Mouse (Mus musculus): ENCODE results near the gene Slc38a8.

Slc38a8 gene

DNA sequence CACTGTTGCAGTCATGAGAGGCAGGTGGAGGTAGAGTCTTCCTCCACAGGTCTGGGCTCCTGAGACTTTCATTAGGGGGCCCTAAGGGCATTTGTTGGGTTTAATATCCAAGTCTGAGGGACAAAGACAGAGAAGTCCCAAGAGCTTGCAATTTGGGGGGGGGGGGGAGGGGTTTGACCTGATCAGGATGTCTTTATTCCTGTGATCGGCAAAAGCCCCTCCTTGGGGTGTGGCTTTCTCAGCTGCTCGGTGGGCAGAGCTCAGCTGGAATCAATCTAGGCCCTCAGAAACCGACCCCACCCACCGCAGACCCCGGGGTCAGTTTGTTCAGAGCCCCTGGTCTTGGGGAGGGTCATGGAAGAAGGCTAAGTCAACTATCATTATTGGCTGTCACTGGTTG is at the start of gene Slc38a8:
Slc38a8 (minus strand) TSS at position 101 of the 400 bp plus-strand sequence.
- DNase-seq (ENCODE audit: low read depth, low spot score), result no peak

DNA sequence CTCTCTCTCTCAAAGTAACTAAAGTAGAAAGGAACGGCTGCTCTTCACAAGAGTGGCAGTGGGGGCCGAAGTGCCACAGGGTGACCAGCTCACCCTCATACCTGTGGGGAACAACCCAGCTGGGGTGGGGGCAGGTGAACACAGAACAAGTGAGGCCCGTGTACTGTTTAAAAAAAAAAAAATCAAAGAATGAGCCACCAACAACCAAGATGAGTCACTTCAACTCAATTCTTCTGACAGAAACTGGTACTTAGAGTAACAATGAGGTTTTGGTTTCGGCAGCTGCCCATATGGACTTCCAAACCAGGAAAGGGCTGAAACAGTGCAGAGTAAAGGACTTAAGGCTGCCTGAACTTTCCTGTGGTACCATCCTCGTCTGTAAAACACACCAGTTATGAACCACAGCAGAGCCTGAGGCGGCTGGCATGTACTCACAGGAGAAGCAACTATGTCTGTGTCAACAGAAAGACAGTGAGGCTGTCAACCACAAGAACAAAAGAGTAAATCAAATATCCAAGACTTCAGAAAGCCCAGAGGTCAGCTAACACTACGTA is 47.1 kb upstream of the Slc38a8 start:
- no peak for DNase-seq (ENCODE audit: low read depth, low spot score)

DNA sequence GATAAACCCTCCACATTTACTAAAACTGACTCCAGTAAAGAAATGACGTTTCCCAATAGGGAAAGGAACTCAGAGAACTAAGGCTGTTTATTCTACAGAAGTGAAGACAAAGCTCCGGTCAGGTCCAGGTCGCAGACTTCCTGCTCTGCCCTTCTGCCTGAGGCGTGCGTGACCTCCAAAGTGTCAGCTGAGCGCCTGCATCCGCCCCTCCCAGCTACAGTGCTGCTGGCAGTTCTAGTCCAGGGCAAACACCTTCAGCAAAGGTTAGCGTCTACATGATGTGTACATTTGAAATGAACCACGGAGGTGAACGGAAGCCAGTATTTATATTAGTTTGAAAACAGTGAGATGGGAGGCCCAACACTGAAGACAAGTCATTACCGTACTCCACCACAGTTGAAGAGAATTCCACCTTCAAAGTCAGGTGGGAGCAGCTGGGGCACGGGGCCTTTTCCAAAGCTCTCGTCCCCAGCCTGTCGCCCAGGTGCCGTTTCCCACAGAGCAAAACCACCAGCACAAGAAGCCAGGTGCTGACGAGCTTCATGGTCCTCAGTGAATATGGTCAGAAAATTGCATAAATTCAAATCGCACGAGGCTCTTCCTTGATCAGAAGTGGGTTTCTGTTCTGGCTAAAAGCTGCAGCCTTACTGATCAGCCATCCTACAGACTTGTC is 45.7 kb upstream of the Slc38a8 start:
- no peak for DNase-seq (ENCODE audit: low read depth, low spot score)

DNA sequence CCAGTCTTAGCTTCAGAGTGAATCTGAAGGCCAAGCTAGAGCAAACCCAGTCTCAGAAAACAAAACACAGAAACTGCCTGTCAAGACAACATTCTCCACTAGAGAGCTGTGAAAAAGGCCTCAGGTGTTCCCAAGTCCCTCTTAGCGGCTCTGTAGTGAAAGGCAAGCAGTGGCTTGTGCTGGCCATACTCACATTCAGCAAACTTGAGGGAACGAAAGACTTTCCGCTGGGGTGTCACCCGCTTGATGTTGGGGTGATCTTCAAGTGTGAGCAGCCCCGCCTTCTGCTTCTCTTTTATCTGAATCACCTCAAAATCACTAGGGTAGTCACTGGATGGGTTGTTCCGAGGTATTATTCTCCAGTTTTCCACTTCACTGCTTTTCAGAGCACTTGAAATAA is 44.3 kb upstream of the Slc38a8 start:
- DNase-seq (ENCODE audit: low read depth, low spot score), result no peak

DNA sequence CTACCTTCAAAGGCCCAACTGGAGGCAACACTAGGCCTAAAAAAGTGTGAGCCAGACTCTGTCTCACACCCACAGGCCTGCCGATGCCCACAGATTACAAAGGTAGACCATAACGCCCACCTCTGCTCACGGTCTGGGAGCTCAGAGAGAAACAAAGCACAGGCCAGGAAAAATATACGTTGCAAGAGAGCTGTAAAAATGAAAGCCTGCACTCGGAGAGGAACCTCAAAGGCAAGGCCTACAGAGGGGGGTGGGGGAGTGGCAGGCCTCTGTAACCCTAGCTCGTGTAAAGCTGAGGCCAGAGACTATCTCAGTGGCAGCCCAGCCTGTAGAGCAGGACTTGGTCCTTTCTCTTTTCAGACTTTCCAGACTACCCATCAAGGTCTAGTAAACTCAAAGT is 43.7 kb upstream of the Slc38a8 start:
- no peak for DNase-seq (ENCODE audit: low read depth, low spot score)

DNA sequence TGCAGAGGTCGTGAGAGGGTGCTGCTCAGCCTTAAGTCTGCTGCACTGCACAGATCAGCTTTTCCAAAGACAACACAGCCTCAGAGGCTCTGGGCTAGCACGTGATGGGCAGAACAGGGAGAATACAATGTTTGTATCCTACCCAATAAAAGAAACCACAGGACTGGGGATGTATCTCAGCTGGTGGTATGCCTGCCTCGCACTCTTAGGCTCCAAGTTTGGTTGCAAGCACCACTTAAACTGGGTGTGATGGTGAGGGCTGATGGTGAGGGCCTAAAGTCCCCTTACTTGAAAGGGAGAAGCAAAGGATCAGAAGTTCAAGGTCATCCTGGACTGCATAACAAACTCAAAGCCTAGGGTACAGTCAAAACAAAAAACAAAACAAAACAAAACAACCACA is 43.1 kb upstream of the Slc38a8 start:
- DNase-seq (ENCODE audit: low read depth, low spot score), result no peak

DNA sequence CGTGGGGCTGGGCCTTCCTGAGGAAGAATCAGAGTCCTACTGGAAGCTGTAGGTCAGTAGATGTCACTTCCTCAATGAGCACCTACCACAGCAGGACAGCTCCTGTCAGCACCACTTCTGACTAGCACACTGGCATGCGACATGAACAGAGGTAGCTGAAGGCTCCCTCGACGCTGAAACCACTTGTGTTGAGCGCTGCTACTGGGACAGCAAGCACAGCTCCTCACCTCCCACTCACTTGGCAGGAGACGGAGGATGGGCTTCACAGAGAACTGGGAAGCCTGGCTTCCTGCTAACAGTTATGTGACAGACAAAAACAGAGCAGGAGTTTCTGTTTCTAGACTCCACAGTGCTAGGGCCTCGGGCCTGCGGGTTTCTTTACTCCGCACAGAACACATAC is 30.5 kb upstream of the Slc38a8 start:
- DNase-seq (ENCODE audit: low read depth, low spot score), result no peak

DNA sequence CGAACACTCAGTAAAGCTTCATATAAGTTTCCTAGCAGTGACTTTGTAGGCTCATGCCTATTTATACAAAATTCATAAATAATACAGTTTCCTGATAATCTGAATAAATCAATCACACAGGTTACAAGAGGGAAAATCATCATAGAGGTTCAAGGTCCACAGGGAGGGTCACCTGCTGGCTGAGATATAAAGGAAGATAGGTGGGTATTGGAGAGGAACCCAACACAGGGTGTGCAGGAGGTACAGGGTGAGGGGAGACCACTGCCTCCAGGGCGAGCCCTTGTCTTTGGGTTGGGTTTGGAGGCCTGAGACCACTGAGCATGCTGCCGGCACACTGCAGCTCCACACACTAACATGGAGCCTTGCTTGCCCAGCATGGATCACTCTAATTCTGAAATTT is 29.9 kb upstream of the Slc38a8 start:
- no peak for DNase-seq (ENCODE audit: low read depth, low spot score)

DNA sequence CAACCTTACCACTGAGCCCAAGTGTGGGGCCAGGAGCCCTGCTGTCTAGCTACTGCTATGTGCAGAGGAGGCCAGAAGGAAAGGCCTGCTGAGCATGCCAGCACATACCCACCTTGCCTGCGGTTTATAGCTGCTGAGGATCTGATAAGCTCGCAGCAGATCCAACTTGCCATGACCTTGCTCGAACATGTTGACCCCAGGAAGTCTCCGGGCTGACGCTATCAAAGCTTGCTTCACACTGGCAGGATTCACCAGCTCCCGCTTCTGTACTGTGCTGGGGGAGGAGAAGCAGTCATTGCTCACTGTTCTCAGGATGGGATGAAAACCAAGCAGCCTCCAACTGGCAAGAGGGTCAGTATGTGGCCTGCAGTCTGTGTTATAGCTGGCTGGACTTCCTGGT is 29.4 kb upstream of the Slc38a8 start:
- DNase-seq (ENCODE audit: low read depth, low spot score), result no peak

DNA sequence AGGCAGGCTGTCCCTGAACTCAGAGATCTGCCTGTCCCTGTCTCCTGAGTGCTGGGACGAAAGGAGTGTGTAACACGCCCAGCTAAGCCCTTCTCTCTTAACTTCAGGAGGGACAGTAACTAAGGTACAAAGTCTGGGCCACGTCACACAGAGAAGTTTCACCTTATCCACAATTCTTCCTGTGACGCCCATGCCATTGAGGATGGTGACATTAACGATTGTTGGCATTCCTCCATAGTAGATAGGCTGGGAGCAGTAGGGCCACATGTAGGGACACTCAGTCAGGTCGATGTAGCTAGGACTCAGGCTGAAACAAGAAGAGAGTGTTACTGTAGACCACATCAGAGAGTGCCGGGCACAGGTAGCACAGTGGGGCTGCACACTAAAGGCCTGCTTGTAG is 27.3 kb upstream of the Slc38a8 start:
- no peak for DNase-seq (ENCODE audit: low read depth, low spot score)

DNA sequence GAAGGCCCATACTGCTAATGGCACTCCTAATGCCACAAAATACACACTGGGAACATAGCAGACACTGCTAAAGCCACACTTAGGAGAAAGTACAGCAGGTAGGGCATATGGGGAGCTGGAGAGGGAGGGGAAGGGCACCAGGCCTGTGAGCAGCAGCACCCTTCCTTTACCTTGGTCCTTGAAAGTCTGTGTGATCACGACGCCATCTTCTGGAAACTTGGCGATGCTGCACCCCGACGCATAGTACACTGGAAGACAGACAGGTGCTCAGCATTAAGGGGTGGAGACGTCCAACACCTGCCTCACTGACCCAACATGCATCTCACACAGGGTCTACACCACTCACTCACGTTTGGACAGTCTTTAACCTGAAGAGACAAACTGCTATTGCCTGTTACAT is 18.6 kb upstream of the Slc38a8 start:
- peak; percentile 52 for DNase-seq (ENCODE audit: low read depth, low spot score)

DNA sequence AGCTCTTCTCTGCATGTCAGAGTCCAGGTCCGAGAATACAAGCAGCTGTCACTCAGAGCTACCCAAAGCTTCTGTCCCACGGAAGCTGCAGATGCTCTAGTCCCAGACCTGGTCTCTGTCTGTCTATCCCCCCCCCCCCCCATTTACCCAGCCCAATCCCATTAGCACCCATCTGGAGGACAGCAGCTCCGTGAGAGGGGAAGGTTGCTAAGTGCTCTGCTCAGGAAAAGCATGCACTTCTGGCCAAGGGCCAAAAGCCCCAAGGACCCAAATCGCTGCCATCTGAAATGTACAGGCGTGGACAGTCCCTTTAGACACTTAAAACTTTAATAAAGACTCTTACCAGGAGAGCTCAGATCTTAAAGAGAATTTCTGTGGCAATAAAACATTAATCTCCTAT is 15.2 kb upstream of the Slc38a8 start:
- DNase-seq (ENCODE audit: low read depth, low spot score), result no peak

DNA sequence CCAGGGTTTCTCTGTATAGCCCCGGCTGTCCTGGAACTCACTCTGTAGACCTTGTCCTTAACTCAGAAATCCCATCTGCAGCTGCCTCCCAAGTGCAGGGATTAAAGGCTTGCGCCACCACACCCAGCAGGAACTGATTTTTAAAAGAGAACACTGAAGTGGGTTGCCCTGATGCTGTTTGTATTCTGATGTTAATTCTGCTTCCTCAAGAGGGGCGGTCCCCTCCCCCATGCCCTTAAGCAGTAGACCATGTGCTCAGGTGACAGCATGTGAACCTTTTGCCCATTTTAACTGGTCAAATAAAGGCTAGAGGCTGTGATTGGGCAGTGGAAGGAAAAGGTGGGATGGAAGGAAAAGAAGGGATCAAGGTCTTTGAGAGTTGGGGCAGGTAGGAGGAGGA is 14.3 kb upstream of the Slc38a8 start:
- peak; percentile 94 for DNase-seq (ENCODE audit: low read depth, low spot score)

DNA sequence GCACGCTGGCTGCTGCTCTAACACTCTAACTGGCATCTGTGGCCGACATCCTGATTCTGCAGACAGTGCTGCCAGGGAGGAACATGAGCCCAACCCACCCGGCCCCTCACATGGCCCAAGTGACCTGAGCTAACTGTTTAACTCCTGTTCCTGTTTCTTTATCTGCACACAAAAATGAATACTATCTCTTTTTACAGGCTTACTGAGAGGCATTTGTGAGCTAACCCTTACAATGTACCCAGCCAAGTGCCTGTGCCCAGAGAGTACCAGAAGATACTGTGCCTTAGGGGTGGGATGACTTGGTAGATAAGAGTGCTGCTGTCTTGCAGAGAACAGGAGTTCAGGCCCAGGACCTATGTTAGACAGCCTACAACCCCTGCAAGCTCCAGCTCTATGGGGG is 13.4 kb upstream of the Slc38a8 start:
- no peak for DNase-seq (ENCODE audit: low read depth, low spot score)

DNA sequence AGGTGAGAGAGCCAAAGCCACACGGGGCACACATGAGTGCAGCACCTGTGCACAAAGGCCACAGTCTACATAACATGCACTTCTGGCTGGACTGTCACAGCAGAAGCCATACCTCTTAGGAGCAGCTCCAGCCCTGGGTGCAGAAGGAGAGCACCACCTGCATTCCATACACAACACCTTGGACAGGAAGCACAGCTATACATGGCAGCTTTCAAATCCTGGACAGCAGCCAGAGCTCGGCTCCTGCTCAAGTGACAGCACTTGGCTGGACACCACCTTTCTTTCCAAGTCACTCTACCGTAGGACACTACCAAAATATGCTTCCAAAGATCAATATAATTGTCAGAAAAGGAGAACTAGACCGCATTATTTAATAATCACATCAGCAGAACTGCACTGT is 11.9 kb upstream of the Slc38a8 start:
- DNase-seq (ENCODE audit: low read depth, low spot score), result no peak

DNA sequence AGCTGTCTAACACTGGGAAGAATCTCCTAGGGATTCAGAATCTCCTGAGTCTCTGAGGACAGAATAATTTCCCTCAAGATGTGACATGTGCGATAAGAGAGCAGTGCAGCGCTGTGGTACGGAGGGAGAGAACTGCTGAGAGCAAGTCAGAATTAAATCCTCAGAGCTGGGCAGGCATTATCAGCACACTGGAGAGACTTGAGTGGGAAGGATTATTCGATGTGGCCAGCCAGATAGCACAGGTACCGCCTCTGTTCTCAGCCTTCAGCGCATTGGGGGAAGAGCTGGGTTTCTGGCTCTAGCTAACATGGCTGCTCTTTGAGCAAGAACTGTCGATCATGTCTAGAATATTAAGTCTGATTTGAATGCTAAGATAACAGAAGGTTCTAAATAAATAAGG is 10.2 kb upstream of the Slc38a8 start:
- DNase-seq (ENCODE audit: low read depth, low spot score), result no peak

DNA sequence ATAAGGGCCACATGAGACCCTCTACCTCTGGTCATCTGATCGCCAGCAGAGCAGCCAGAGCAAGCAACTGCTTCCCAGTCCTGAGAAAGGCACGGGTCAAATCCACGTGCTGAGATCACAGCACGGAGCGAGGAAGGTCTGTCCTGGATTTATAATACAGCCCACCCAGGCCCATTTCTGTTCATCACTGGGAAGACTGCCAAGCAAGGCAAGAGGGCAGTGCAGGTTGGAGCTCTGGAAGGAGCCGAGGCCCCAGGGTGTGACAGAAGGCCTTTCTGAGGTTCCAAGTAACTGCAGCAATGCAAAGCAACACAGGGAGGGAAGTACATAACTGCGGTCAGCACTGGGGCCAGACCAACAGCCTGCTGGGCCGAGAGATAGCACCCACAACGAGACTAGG is 9.0 kb upstream of the Slc38a8 start:
- no peak for DNase-seq (ENCODE audit: low read depth, low spot score)

DNA sequence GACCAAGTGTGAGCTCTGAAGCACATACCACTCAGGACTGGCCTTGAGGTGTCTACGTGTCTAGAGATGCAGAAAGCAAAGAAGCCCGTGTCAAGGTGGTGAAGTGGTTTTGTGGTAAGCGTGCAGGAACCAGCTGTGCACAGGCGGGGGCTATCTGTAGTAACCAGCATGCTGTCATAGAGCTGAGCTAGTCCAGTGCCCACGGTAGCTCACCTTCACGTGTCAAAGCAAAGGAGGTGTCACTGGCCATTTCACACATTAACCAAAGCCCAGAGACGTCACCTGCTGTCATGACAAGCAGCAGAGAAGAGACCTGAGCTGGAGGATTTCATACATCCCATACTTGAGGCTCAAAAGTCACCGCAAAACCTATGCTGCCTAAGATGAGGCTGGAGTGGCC is 4.6 kb upstream of the Slc38a8 start:
- DNase-seq (ENCODE audit: low read depth, low spot score), result no peak

DNA sequence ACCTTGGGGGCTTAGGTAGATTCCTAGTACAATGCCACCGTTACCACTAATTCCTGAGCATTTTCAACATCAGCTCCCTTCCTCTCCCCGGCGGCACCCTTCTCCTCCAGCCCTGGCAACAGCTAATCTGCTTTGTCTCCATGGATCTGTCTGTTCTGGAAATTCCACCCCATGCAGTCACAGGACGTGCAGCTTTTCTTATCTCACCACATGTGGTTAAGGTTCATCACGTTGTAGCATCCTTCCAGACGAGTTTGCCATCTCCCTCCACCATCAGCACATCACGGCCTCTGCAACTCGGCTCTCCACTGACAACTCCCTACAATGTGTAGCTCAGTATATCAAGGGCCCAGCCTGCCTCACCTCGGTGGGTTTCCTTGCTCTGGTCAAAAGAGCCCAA is 4.0 kb upstream of the Slc38a8 start:
- no peak for DNase-seq (ENCODE audit: low read depth, low spot score)

DNA sequence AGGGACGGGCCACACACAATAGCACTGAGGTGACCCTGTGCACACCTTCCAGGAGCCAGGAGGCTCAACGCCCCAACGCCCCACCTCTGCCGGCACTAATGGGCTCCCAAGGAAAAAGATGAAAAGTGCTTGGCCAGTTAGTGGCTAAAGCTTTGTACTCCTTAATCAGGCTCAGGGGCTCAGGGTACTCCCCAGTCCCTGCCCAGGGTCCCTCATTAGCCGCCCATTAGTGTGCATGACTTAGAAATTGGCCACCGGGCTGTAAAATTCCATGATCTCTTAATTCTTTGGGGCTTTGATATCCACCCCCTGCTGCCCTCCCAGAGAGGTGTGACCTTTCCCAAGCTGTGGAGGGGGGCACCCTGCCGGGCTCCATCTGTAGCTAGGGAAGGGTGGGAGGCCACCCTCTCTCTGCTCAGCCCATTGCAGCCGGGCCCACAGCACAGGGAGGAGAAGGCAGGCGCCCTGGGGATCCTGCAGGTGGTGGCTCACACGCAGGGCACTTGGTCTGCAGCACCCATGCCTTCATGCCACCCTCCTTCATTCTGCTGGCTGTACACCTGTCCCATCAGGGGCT is 1.8 kb upstream of the Slc38a8 start:
- no peak for DNase-seq (ENCODE audit: low read depth, low spot score)

DNA sequence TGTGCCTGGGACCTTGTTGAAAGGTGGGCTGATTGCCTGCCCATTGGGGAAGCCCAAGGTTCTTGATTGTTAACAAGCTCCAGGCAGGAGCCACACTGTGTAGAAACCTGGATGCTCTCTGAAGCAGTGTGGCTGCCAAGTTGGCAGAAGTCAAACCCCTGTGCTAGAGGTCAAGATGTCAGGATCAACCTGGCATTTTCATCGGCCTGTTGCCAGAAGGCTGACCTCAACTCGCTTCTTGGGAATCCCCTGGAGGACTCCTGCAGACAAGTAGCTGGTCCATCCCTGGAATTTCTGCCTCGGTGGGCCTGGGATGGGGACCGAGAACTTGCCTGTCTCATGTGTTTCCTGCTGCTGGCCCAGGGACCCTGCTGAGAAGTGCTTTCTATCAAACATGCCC is 613 bp upstream of the Slc38a8 start:
- DNase-seq (ENCODE audit: low read depth, low spot score), result no peak

DNA sequence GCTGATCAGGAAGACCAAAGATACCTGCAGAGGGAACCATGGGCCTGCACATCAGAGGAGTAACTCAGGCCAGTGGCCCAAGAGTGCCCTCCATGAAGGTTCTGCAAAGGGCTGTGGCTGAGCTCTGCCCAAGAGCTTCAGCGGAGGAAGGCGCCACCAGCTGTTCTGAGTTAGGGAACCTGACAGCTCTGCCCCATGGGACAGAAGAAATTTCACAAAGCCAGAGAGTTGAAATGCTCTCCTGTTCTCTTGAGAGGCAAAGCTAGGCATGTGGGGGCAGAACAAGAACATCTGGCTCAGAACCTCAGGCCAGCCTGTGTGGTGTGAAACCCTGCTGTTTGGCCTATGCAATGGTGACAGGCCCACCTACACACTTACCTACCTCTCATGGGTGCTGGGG is 1.7 kb downstream of the Slc38a8 start:
- no peak for DNase-seq (ENCODE audit: low read depth, low spot score)

DNA sequence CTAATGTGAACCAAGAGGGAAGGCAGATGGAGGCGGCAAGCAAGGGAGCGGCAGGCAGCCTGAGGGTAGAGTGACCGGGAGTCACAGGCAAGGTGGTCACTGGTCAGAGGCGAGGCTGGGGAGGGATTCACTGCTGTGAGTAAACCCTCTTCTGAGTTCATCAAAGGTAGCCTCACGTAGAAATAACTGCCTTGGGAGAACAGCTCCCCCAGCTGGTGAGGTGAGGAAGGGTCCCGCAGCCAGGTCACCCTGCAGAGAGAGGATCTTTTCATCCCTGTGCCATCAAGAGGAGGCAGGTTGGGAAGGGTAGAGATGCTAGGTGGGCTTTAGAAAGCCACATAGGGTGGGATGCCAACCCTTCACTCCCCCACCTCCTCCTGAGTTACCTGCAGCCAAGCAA is 4.7 kb downstream of the Slc38a8 start:
- DNase-seq (ENCODE audit: low read depth, low spot score), result no peak

DNA sequence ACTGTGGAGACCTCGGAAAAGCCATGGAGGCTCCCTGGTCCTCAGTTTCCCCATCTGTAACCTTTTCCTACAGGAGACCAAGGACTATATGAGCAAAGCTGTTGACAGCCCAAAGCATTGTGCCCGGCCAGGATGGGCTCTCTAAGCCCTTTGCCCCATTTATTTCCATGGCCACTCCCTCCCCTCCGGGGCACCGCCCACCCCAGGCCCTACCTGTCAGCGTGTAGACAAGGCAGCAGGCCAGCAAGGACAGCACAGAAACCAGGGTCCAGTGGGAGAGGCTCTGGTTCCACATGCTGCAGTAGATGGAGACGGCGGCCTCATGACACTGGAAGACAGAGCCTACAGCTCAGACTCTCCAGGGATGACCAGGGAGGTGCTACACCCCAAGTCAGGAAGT is 14.4 kb downstream of the Slc38a8 start:
- DNase-seq (ENCODE audit: low read depth, low spot score), result no peak

Measured in WW6 (cell line).